Mouse (Mus musculus) mature B cell (primary cell): ENCODE measurements at regions not wholly inside any gene's neighbourhood (a gene's known extent, or its start where the extent isn't known, plus 50 kb on each side); places are given as distances from the start of the nearest gene placed in this dataset.

ENCODE experiments used
- in situ Hi-C: fragments of 300-500 bp; cut with MboI; formaldehyde crosslinking; loops from 2 replicates; pipeline ENCODE4 v1.14.3; 2019

DNA sequence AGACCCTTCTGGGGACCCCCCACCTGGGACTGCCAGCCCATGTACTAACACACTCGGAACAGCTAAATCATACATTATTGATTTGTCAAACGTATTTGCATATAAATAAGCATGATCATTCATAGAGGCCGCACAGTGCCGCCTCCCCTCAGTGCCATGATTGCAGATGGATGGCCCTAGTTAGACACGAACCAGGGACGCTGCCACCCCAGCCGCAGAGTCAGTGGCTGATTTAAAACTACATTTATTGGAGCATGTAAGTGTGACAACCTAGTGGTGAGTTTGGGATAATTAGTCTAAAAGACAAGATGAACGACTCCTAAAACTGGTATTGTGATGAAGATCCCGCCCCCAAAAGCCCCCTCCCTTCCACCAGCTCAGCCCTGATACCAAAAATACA is 138.3 kb upstream of the Top1 start:
- in situ Hi-C loops: no loop called here

DNA sequence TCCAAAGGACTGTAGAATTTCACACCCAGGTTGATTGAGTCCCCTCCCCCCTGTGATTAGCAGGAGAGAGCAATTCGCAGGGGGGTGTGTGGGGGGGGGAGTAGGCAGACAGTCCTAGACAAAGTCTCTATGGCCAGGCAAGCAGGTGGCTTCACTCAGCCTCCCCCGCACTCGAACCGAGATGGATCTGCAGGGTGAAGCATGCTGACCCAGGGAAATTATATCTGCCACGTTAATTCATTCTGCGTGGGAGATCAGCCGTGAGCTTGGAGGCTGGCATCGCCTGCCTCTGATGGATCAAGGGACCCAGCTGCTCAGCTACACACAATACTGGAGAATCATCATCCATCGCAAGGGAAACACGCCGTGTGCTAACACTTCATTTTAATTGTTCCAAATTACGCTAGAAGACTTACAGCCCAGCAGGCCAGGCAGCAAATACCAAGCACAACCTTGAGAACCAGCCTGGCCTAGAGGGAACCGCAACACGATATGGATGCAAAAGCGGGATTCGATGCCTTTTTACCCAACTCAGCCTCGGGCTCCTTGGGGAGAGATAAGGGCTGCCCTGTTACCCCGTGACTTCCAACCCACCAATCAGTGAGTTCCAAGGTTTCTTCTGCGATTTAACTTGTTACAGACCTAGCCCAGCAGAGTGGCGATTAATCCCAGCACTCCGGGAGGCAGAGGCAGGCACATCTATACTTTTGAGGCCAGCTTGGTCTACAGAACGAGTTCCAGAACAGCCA is 137.7 kb upstream of the Top1 start:
- in situ Hi-C loops: no loop called here

DNA sequence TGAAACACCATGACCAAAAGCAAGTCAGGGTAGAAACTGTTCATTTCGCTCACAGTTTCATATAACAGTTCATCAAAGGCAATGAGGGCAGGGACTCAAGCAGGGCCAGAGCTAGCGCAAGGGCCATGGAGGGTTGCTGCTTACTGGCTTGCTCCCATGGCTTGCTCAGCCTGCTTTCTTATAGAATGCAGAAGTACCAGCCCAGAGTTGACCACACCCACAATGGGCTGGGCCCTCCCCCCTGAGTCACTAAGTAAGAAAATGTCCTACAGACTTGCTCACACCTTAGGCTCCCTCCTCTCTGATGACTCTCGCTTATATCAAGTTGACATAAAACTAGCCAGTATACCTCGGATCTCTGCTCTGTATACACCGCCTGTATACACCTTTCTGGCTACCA is 135.5 kb upstream of the Top1 start:
- in situ Hi-C loops: no loop called here

DNA sequence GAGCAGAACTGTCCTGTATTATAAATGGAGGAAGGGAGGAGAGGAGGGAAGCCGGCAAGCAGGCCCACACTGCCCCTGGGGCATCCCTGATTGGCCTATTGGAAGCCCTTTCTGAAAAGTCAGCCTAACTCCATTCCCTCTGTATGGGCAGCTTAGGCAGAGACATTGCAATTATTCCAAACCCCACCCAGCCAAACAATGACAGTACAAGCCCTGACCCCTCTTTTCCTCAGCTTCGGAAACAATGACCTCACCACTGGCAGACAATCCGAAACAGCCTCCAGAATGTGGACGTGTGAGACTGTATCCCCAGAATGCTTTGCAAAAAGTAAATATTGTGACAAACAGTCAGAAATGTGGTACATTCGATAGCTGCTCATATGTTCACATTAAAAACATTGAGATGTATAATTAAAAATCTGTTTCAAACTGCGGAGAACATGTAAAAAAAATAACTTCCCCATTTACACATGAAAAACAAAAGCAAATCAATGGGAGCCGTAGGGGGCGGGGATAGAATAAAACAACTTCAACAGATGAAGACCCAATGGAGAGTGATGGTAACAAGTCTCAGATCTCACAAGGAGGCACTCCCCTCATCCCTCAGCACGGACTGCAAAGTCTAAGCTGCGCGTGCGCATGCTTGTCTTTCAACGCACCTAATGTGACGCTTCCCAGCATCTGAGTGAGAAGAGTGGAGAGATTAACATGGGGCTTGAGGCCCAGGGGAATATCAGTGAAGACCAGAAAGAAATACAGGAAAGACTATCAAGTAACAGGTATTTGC is 134.9 kb upstream of the Top1 start:
- in situ Hi-C loops: no loop called here

DNA sequence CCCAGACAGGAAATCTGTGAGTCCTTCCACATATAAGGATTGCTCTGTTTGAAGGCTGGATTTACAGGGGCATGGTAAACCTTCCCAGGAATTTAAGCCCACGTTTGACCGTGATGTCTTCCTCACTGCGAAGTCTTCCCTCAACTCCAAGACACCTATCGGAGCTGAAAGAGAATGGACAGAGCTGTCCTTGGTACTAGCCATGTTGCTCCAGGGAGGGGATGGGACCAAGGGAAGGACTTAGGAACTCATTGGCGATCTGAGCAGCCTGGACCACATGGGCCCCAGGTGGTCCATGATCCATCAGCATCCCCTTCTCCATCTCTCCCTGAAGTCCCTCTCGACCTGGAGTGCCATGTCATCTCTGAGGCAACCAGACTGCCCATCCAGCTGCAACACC is 130.1 kb upstream of the Top1 start:
- in situ Hi-C loops: no loop called here

DNA sequence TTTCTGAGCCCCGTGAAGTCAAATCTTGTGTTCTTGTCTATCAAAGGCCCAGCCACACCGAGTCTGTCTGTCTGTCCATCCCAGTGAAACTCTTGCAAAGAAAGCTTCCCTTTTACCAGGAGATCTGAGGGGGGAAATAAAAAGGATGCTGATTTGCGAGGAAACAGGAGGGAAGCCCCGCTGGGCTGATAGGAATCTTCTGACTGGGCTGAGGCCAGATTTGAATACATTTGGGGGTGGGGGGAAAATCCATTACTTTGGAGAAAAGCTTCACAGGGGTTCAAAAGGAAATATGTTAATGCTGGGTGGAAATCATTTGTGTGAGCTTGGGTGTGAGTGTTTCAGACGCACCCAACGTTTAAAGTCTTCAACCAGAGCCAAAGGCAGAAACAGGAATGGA is 129.2 kb upstream of the Top1 start:
- in situ Hi-C loops: no loop called here

DNA sequence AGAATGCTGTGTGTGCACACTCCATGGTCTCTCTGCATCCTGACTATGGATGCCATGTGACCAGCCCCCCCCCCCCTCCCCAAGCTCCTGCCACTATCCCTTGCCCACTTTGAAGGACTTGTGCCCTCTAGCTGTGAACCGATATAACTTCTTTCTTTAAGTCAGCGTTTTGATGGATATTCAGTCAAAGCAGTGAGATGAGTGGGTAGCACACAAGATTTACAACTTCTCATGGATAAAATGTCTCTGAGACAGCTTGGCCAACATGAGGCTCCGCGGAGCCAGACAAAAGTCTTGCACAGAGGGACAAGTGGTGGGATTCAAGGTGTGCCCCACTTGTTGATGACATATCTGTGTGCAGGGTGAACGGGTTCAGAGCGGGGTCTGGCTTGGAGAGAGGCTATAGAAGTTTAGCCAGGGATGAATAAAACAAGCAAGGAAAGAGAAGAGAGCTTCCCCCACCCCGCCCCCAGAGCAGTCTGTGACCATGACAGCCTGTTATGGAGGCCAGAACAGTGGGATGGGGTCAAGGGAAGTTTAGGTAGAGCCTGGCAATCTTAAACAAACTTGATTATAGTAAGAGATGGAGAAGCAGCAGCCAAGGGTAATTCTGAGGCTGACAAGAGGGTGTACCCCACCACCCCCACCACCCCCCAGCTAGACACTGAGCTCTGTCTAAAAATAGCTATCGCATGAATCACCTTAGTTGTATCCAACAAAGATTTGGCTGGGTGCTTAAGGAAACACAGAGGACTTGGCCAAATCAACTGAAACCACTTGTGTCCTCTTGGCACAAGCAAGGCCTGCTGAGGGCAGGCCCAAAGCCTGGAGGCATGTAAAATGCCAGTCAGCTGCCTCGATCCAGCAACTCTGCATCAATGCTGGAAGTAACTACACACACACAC is 120.1 kb upstream of the Top1 start:
- in situ Hi-C loops: no loop called here

DNA sequence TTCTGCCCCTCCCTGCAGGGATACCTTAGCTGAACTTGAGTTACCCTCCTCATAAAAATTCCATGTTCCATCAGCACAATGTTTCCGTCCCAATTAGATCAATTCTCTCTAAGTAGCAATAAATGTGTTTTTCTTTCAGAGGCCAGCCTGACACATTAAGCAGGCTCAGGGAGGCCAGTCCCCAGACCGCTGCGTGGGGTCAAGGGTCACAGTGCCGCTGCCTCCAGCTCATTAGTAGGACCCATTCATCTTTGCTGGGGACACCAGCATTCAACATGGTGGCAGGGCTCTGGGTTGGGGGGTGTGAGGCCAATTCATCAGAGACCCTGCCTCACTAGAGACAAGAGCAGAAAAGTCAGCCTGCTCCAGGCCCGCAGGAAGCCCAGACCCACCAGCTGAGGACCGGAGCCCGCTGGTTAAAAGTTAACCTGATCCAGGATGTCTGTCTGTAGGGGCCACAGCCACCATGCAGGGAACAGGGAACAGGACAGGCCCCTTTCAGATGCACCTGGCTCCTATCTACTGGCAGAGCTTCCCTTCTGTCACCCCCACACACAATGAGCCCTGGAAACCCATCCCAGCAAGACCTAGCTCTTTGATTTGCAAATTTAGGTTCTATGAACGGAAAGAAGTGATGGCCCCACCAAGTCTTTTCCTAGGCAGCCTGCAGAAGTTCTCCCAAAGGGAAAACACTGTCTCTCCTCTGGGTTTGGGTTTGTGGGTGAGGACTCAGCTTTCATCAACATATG is 119.1 kb upstream of the Top1 start:
- in situ Hi-C loops: no loop called here

DNA sequence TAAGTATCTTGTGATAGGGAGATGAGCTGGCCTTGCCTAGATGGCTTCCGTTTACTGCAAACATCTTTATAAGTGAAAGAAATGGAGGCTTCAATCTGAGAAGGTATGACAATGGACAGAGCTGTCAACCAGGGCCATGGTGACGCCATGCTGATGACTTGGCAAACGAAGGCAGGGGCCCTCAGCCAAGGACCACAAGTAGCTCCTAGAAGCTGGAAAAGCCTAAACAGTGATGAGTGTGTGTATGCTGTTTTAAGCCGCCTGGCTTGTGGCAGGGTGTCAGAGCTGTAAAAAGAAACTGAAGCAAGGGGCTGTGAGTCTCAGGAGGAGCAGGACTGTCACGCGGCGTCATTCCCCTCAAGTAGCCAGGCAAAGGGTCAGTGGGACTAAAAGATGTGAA is 116.4 kb upstream of the Top1 start:
- in situ Hi-C loops: no loop called here

DNA sequence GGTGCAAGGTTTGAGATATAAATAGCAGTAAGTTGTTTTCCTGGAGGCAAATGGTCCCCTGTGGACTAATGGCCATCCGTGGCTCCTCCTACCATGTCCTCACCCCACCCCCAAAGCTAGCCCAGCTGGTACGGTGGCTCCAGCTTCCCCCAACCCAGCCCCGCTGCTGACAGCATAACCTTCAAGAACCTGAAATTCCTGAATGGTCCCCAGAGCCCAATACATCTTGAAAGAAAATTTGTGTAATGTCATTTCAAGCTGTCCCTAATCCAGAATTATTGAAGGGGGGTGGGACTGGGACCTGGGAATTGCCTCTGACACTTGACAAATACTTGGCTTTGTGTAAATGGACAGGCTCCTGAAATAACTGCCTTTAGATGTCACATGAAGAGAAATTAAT is 115.3 kb upstream of the Top1 start:
- in situ Hi-C loops: no loop called here

DNA sequence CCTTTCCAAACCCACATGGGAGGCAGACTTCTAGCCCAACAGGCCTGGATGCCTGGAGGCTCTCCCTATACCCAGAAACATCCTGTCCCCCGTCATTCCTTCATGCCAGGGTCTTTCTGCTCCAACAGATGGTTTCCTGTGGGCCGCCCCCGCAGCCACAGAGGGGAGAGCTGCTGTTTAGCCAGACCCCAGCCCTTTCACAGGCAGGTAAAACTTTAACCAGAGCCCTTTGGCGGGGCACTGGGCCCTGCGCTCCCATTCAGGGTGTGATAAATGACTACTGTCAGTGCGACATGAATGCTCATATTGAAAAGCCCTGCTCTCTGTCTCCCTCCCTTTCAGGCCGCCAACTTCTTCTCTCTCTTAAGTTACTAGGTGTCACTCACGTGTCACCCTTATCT is 108.4 kb upstream of the Top1 start:
- in situ Hi-C loops: no loop called here

DNA sequence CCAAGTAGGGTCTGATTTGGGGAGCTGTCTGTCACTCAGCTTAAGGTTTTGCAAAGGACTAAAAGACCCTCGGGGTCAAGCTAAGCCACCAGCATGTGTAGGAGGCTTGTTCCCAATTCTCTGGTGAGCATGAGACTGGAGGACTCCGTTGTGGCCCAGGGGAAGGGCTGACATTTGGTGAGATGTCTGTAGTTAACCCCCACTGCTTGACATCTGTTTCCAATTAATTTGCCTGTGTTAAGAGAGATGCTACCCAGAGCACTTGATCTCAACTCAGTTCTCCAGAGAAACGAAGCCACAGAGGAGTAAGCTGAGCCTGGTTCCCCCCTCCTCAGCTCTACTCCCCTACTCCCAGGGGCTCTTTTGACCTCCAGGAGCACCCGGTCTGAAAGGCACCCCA is 100.2 kb upstream of the Top1 start:
- in situ Hi-C loops: no loop called here

DNA sequence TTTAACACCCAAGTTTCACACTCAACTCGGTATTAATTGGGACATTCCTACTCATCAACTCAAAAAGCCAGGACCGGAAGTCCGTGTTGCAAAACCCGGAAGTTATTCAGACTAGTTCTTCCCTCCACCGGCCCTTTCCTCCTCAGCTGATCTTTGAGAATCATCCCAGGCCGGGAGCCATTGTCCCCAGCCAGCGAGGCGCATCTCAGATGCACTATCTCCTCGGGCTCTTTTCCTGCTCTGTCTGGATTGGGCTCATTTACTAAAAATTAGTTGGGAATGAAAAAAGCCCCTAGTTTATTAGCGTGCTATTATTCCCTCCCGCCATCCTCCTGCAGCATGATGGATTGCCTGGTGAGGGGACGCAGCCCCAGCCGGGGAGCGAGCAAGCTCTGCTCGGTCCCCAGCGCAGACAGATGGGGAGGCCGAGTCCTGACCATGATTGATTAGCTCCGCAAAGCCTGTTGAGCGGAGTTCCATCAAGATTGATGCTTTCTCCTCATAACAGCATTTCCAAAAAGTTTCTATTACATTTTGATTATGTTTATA is 93.5 kb upstream of the Top1 start:
- in situ Hi-C loops: no loop called here

DNA sequence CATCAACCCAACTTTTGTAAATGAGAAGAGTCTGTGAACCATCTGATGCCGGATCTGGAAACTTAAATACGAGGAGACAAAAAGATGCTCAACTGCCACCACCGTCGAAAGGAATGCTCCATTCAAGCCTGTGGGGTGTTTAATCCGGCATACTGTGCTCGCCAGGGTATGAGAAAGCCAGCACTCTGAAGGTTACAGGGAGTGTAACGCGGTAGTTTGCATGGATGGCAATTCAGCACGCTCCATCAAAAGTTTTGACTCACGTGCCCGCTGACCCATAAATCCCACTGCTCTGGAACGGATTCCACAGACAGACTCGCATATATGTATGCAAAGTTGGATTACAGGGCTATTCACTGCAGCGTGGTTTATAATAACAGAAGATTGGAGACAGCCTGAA is 84.0 kb upstream of the Top1 start:
- in situ Hi-C loops: no loop called here

DNA sequence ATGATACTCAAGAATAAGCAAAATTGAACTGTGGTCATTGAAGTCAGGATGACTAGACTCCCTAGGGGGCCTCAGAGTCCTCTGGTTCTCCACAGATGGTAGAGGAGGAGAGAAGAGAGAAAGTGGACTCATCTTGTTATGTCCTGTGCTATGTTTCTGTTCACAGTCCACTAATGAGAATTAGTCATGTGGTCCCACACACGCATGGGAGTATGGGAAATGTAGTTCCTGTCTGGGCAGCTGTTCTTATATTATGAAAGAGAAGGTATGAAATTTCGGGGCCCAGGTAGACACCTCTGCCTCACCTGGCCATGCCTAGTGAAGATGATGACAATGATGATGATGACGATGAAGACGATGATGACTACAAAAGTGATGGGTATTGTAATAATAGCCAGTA is 77.9 kb upstream of the Top1 start:
- in situ Hi-C loops: no loop called here

DNA sequence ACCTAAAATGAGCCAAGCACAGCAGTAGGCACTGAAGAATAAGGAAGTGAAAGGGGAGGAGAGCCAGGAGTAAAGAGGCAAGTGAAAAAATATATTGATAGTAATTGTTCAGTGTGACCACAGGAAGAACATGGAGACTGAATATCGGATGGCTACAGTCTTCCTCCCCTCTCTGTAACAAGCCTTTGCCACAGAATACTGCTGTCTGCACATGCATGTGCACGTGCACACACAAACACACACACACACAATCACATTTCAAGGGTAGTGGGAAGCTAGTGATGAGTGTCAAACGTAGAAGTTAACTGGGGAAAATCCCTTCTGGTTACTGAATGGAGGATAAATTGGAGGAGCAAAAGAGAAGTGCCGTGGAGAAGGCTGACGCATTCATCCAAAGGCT is 76.2 kb upstream of the Top1 start:
- in situ Hi-C loops: no loop called here

DNA sequence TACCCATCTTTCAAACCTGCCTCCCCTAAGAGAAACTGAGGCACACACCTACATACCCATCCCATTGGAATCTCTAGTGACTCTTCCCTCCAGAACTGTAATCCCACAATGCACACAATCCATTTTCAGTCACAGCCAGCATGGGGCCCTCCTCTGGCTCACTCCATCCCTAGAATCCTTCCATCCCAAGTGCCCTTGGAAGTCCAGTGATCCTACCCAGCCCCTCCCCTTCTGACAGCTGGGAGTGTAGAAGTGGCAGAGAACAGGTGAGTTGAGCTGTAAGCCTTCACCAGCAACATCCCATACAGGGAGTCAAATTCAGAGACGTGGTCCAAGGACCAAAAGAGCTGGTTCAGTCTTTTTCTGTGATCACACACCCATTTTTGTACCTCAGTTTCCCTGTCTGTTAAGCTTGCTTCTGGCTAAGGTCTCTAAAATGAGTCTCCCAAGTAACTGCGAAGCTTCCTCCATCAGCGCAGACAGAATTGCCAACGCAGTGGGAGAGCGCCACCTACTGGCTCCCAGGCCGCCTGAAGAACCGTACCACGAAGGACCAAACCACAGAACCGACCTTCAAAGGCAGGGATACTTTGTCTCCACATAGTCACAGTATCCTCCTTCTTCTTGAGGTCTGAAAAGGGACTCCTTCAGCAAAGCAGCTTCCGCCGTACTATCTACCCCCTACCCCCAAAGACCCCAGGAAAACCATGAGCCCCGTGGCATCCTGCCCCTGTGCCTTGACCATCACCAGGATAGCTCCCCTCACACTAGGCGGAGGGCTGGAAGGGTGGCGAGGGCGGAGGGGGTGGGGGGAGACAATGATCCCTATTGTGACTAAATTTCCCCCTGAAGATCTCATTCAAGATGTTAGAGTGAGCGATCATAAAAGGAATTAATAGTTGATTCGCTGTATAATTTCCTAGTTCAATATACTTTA is 67.0 kb upstream of the Top1 start:
- in situ Hi-C loops: loop anchor here (25.0 kb wide), 1 partner anchor 1716 kb away; no protein-coding TSS in a partner anchor

DNA sequence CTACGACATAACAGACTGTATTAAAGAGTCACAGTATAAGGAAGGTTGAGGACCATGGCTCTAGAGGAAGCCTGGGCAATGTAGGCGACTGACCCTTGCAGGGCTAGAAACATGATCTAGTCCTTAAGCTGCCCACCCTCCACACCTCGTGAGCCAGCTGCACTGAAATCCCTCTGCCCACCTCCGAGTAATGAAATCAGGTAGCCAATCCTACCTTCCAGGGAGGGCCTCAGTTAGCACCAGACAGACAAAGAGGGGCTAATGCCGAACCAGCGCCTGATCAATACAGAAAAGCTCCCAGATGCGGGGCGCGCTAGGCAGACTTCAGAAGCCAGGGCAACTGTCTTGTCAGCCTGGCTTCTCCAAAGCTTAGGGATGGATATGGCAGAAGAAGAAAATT is 65.4 kb upstream of the Top1 start:
- in situ Hi-C loops: loop anchor here (25.0 kb wide), 1 partner anchor 1718 kb away; no protein-coding TSS in a partner anchor

DNA sequence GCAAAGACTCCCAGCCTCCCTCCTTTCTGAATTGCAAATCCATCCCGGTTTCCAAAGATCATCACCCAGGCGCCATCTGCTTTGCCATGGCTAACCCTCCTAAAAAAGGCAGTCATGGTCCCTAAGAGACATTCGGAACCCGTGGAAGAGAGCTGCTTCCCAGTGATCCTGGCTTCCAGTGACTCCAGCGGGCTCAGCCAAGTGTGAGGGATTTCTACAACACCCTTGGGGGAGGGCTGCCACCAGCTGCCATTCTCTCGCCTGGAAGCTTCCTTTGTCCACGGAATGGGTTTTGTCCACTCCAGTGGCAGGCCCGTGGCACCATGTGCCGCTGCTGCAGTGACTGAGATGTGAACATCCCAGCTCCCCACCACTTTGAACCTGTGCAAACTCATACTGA is 64.7 kb upstream of the Top1 start:
- in situ Hi-C loops: loop anchor here (25.0 kb wide), 1 partner anchor 1719 kb away; no protein-coding TSS in a partner anchor

DNA sequence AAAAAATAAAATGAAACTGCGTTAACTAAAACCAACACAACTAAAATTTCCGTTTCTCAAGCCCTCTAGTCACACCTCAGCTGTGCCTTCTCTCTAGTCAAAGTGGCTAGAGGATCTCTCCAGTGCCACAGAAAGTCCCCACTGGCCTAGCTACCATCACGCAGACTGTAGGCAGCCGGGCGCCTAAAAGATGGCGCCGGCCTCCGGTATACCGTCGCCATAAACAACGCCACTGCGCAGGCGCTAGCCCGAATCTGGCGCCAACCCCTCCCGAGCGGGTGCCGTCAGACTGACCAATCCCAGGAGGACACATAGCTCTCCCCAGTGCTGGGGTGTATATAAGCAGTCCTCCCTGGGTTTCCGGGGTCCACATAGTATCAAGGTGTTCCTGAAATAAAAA is 62.7 kb upstream of the Top1 start:
- in situ Hi-C loops: loop anchor here (25.0 kb wide), 1 partner anchor 1721 kb away; no protein-coding TSS in a partner anchor
